Mouse (Mus musculus) thymus, adult 2 months (tissue): ENCODE data around the gene Igfbp6.

Source experiments
- CTCF ChIP-seq: fragments of 200-500 bp; IDR thresholded peaks from 2 replicates; pipeline ENCODE4 v1.5.1; 2012; ENCODE audit warnings: mild to moderate bottlenecking, control low read depth, low read length, moderate library complexity, borderline replicate concordance; ENCODE audit not compliant: control insufficient read depth, poor library complexity, insufficient read depth; ENCODE audit errors: extremely low read depth
- POLR2A ChIP-seq: fragments of 200-500 bp; IDR thresholded peaks from 2 replicates; pipeline ENCODE4 v1.6.1; 2012; ENCODE audit warnings: mild to moderate bottlenecking, low read length, control low read depth, moderate library complexity; ENCODE audit not compliant: control insufficient read depth, poor library complexity, insufficient read depth; ENCODE audit errors: extremely low read depth

GRCm38 (mm10) chr15:102133314-102133713 is 10.8 kb upstream of the Igfbp6 start:
- TF ChIP-seq POLR2A, result no peak
- TF ChIP-seq CTCF, result no peak
